Mouse (Mus musculus): ENCODE results near the gene Bend6.
A peak's percentile ranks its signal among the peaks of the same experiment; 100 is the strongest.
"Not testable (repeated sequence)": the region's sequence is repeated elsewhere in the genome, so short reads cannot be mapped to it uniquely, and the experiment has no call there.

The Bend6 gene

DNA sequence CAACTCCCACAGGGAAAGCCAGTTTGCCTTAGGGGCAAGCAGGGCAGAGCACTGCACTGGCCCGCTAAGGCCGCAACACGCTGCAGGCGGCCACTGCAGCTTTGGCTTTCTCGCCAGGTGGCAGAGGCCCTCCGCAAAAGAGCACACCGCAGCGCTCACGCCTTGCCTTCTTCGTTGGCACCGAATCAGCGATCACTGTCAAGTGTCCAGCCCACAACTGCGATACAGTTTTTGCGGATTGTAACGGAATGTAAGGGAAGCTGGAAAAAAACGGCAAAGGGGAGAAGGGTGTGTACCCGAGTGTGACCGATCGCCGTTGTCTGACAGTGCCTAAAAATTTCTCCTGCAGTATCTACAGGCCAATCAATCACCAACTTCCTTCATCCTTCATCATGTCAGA, 689 bp downstream of the Bend6 start:
- DNase-seq (ENCODE audit: low read depth, low spot score): no peak

DNA sequence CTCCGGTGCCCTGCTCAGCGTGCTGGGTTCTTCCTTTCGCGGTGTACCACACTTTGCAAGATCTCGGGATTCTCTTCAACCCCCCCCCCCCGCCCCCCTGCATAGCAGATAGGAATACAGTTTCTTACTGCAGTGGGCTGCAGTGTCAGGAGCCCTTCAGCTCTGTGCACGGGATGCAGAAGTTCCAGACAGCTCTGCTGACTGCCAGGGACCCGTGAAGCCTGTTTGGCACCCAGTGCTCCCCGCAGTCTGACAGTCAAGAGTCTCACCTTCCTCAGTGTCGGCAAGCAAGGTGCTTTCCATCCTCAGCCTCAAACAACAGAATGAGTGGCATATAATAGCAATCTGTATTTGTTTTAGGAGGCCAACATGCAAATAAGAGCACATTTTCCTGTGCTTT, 1.4 kb downstream of the Bend6 start:
- DNase-seq (ENCODE audit: low read depth, low spot score): no peak

DNA sequence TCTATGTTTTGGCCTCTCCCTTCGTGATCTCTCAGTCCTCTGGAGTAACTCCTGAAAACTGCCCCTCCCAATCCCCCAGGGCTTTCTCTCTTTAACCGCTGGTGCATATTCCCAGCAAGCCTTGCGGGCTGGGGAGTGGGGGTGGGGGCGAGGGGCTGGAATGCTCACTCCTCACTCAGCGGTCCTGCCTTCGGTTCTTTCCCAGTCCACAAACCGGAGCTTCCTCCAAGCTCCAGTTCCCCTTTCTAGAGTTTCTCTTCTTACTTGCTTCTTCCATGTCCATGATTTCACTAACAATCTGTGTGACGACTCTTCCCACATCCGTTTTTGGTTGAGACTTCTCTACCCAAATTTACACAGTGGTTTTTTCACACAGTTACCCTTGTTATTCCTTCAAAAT, 4.0 kb downstream of the Bend6 start:
- no peak for DNase-seq (ENCODE audit: low read depth, low spot score)

DNA sequence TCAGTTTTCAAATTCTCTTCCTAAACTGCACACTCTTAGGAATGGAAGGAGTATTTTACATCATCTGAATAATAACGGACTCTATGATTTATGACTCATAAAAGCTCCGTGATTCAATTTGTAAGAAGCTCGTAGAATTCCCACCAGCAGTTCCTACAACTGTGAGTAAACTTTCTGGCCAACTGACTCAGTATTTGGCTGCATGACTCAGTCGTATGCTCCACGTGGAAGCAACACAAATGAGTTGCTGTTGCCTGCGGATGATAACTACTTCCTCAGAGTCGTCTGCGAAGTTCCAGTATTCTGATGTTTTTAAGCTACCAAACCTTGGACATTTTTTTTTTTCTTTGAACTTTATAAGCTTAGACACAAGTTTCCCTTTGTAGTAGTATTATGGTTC, 7.4 kb downstream of the Bend6 start:
- no peak for DNase-seq (ENCODE audit: low read depth, low spot score)

DNA sequence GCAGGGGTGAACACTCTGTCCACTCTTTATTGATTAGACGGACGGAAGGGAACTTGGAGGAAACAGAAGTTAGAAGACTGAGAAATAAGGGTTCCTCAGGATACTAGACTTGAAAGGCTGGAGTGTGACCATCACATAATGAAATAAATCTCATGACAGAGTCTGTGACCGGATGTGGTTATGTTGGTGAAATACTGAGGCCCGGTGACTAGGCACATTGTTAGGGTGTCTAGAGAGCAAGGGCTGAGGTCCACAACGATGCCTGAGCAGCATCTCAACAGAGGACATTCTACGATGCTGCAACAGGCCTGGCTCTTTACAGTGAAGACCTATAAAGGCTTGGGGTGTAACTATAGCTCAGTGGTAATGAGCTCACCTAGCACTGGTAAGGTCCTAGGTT, 9.2 kb downstream of the Bend6 start:
- DNase-seq (ENCODE audit: low read depth, low spot score): no peak

DNA sequence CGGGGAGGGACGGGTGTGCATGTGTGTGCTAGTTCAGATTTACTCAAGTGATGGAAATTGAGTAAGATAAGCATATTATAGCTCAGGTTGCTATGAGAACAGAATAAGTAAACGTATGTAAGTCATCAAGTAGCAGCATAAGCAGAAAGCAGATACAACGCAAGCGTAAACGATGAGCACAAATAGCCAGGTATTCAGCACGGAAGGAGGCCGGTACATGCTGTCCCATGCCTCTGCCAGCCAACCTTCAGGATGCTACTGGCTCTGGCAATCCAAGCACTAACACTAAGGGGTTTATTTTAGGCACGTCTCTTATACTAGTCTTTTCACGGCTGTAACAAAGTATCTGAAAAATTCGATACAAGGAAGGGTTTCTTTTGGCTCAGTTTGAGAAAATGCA, 10.2 kb downstream of the Bend6 start:
- no peak for DNase-seq (ENCODE audit: low read depth, low spot score)

DNA sequence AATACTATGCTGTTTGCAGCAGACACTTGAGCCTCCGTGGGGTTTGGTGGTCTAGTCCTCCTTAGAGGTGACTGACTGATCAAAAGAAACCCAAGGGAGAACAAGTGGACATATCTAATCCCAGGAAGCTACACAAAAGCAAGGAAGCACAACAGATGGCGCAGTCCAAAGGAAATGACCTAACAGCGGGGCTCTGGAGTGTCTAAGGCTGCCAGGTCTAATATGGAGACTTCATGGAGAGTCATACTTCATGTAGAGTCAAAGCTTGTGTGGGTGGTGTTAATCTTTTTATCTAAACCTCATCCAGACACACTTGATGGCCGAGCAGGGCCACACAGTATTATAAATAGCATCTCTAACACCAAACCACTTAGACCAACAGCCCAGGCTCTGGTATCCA, 10.9 kb downstream of the Bend6 start:
- no peak for DNase-seq (ENCODE audit: low read depth, low spot score)

DNA sequence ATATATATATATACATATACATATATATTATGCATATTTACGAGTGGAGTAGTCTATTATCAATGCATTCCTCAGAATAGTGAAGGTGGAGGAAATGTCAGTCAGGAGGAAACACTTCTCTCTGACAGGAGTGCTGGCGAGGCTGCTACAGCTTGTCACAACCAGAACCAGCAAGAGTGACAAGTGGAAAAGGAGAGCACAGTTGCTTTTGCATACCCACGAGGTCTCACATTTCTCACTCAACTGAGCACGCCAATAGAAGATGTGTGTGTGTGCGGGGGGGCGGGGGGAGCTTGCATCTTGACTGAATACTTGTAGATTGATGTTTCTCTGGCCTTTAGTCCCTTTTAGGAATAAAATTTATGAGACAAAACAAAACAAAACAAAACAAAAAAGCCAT, 11.5 kb downstream of the Bend6 start:
- DNase-seq (ENCODE audit: low read depth, low spot score): no peak

DNA sequence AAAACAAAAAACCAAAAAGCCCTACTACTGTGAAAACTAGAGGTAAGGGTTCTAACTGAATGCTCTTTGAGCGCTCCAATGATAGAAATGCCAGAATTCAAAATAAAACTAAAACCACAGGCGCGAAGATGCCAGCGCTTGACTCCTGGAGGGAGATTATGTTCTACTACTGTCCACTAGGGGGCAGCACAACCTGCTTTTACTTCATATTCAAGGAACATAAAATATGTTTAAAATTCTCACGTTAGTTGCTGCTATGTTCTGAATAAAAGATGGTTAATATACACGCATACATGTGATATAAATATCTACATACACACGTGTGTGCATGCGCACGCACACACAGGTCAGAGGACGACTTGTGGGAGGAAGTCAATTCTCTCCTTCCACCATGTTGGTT, 14.8 kb downstream of the Bend6 start:
- DNase-seq (ENCODE audit: low read depth, low spot score): no peak

DNA sequence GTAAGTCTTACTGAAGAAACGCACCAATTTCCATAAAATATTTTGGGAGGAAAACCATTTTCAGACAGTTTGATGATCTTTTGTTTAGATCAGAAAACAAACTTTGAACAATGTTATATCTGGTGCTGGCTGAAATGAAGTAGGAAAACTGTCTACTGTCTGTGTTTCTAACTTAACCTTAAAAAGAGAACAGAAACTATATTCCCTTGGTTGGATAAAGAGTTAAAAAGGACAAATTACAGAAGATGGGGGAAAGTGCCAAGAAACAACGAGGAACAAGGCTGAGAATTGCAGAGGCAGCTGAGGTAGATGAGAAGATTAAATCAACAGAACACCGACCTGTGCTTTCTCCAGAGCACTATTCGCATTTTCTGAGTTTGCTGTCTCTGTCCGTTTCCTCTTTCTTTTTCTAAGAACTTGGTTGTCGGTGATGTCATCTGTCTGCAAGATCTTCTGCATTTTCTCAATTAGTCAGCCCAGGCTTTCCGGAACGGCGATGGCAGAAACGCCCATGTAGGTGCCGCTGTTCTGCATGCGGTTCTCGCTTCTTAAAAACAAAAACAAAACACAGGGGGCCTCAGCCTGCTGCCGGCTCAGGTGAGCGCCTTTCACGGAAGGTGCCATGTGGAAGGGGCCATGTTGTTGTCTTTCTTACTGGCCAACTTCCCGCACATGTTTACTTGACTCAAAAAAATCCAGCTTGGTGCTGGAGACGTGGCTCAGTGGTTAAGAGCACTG, 24.3 kb downstream of the Bend6 start:
- DNase-seq (ENCODE audit: low read depth, low spot score): no peak

DNA sequence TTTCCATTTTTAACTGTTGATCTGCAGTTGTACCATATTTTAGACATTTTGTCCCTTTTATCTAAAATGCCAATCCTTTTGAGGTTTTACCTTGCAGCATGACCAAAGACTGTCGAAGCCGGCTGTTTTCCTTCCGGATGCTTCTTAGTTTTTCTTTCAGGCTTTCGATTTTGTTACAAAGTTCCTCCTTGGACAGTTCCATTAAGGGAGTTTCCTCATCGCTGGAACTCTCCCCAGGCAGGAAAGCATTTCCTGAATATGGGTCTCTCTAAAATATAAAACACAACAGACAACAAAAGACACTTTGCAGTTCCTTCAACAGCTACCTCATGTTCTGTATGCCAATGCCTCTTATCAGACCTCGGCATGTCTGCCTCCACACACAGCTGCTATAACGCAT, 29.4 kb downstream of the Bend6 start:
- DNase-seq (ENCODE audit: low read depth, low spot score): no peak

DNA sequence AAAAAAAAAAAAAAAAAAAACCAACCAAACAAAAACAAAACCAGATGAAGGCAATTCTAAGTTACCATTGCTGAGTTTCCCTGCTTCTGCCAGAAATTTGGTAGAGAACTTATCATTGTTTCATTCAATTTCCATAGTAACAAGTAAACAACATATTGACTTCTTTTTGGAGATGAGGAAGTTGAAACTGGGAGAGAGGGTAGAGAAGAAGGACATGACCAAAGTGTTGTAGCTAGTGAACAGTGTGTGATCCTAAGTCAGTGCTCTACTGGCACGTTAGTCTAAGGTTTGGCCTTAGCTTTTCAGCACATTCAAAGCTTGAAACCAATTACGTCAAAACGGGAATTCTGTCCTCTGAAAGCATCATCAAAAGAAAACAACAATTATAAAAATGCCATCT, 31.2 kb downstream of the Bend6 start:
- DNase-seq (ENCODE audit: low read depth, low spot score): no peak

DNA sequence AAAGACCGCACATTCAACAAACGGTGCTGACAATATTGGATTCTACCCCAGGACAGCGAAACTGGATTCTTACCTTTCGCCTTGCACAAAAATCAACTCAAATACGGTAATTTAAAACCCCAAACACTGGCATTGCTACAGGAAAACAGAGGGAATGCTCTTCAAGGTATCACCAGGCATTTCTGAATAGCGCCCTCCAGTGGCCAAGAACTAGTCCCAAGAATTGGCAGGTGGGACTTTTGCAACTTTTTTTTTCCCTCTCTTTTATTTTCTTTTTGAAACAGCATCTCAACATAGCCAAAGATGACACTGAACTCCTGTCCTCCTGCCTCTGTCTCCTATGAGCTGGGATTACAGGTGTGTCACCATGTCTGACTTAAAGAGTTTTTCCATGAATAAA, 31.9 kb downstream of the Bend6 start:
- DNase-seq (ENCODE audit: low read depth, low spot score): no peak

DNA sequence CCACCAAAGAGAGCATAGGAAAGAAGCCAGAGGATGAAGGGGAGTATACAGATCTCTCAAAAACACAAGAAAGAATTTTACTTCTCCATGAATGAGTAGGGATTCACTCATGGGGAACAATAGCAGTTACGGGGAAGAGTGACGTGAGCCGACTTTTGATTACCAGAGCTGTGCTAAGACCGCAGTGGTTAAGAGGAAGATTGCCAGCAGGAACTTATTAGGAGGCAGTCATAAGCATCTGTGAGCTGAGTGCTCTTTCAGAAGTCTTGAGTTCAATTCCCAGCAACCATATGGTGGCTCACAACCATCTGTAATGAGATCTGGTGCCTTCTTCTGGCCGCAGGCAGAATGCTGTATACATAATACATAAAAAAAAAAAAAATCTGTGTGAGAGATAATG, 34.1 kb downstream of the Bend6 start:
- DNase-seq (ENCODE audit: low read depth, low spot score): no peak

DNA sequence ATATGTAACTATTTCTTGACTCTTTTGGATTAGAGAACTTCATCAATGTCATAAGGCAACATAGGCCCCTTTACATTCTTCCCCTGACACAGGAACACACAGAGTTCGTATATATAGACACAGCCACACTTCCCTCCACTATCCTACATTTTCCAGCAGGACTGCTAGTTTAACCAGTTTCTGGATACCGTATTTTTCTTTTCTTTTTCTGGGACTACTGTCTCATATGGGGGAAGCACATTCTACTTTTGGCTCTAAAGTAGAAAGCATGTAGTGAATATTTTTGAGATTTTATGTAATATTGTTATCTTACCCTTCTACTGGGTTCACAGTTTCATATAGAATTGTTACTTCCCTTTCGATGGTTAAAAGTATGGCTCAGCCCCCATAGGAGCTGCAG, 38.2 kb downstream of the Bend6 start:
- DNase-seq (ENCODE audit: low read depth, low spot score): no peak

DNA sequence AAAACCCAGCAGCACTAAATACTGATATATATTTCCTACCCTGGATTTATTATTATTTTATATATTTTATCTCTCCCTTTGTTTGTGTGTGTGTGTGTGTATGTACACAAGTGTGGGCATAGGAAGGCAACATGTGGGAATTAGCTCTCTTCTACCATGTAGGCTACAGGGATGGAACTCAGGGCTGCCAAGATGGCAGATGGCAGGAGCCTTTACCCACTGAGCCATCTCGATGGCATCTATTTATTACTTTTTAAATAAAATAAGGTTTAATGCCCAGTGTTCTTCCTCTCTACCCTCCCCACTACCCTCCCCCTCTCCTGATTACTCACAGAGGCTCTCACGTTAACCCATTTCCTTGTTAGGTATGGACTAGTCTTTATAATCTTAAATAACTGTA, 38.6 kb downstream of the Bend6 start:
- DNase-seq (ENCODE audit: low read depth, low spot score): no peak

DNA sequence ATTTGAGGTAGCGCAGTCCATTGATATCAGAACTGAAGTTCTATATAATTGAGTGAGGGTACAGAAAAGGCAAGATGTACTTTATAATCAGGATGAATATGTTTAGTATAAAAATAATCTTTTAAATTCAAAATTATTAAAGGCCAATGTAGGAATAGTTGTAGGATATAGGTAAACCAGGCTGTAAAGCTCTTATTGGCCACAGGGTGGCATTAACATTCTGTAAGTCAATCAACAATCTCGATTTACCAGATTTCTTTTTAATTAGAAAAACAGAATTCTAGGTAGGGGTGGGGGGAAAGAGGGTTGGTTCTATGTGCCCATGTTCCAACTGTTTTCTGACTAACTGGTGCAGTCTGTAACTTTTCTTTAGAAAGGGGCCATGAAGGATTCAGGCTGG, 60.8 kb downstream of the Bend6 start:
- DNase-seq (ENCODE audit: low read depth, low spot score): no peak

DNA sequence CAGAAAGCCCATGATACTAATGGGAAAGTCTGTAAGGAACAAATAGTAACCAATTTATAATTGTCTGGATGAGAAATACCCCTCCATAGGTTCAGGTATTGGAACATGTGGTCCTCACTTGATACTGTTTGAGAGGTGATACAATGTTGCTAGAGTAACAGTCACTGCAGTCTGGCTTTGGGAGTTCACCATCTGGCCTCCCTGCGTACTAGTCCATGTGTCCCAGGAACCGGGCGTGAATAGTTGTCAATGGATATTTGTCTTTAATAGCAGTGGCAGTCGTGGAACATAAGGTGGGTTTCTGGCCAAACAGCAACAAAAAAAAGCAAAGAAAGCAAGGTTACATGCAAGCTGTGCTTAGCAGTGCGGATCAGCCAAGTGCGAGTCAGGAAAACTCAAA, 63.8 kb downstream of the Bend6 start:
- no peak for DNase-seq (ENCODE audit: low read depth, low spot score)

DNA sequence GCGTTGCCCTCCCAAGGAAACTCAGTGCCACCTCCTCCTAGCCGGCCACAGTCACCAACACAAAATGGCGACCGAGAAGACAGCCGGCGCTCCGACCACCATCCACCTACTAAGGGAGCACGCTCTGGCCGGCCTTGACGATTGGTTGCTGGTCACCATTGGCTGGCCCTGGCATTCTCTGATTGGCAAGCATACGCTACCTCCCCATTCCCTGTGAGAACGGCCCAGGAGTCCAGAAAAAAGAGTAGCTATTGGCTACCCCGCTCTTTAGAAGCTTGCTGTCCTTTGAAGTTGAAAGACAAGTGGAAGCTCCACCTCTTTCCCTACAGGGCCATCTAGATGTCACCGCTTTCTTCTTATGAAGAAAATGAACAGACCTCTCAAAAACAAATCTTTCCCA, 68.7 kb downstream of the Bend6 start:
- not testable (repeated sequence) for DNase-seq (ENCODE audit: low read depth, low spot score)

DNA sequence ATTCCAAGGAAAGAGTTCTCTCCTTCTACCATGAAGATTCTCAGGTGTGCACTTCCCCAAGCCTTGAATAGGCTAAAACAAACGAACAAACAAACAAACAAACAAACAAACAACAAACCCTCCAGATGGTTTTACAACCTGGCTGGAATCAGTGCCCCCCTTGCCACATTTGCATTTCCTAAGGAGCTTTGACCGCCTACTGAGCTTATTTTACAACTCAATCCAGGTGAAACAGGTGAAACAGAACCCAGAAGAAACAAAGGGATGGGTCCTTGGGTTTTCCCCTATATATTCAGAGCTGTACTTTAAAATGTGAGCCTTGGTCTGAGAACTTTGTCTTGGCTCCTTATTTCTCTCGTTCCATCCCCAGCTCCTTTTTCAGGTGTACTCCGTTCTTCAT, 77.0 kb downstream of the Bend6 start:
- DNase-seq (ENCODE audit: low read depth, low spot score): no peak

DNA sequence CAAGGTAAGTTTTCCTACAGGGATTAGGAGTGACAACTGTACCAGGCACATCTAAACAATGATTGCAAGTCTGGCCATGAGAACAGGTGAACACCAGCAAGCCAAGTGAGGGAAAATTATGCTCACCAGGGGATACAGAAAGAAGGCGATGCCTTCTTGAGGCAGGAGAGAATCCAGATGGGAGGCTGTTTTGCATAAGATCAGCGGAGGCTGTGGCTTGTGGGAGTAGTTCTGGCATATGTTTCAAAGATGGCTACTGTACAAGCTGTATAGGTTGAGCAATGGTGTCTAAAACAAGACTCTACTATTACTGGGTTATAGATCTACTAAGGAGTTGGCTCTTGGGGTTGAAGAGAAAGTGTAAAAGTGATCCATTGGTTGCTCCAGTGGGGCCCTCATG, 89.7 kb downstream of the Bend6 start:
- DNase-seq (ENCODE audit: low read depth, low spot score): no peak

DNA sequence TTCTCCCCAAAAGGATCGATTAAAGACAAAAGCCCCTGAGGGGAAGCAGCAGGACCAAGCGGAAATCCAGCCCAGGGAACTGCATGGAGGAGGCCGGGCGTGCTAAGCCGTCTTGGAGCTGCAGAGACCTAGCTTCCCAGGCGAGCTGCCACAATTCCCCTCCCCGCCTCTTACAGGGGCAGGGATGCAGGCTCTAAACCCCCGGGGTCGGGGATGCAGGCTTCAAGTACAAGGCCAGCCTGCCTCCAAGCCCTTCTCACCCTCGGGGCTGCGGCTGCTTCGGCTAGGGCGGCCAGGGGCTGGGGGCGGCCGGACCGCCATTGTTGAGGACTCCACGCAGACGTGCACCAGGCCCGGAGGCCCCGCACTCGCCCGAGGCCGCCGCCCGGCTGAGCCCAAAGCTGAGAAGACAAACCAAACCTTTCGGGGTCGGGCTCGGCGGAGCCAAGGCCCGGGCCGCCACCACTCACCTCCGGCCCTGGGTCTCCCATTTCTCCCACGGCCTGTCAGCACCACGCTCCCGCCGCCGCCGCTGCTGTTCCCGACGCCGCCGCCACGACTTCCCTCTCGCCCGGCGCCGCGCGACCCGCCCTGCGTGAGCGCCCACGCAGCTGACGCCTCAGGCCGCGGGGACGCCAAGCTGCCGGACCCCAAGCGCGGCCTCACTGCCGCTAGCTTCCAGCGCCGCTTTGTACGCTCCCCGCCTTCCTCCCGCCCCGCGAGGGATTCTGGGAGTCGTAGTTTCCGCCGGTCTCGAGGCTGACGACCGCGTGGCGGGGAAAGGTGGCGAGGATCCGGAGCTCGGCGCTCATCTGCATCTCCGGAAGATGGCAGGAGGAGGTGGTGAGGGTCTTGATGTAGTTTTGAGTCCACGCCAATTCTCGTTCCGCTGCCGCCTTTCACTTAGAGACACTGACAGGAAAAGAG, 93.5 kb downstream of the Bend6 start, which contains the start of gene Zfp451:
Gene Zfp451, minus strand, starts transcription at position 728 of the 927 bp plus-strand sequence.
- peak; percentile 76 for DNase-seq (ENCODE audit: low read depth, low spot score)

DNA sequence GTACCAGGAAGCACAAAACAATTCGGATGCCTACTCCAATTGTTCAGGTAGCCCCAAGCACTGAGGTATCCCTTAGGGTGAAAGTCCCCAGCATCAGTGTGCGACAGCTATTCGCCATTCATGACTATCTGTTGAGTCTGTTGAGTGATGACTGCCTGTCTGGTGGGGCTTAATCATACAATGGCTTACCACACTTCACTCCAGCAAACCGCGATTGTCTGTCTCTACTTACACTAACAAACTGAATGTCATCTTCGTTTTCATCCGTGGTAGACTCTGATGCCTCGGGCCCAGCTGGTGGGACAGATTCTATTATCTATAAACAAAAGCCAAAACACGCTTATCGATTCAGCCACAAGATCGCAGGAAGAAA, 94.1 kb downstream of the Bend6 start:
- DNase-seq (ENCODE audit: low read depth, low spot score): no peak
